Mouse (Mus musculus) forebrain, postnatal 0 days (tissue): ENCODE results near the gene Proser2. TPM values are rescaled to one million over a fixed set of nuclear protein-coding genes. Genes with fewer than 3 reads are reported as not detected.

ENCODE experiments used
- ATAC-seq: fragments of 200-750 bp; cut with Nextera tagmentation; 2 replicates; pipeline ENCODE4 v1.8.0; 2017; ENCODE audit warnings: mild to moderate bottlenecking, moderate library complexity
- DNase-seq: peaks from one replicate; pipeline ENCODE4 v3.0.0-alpha.2; 2015
- H3K27ac ChIP-seq: fragments of 300-500 bp; sonication (generic); 2 replicates; pipeline ENCODE4 v1.5.1; 2014; ENCODE audit warnings: low read depth, mild to moderate bottlenecking, antibody characterized with exemption, low read length, moderate library complexity, mixed read lengths
- H3K27me3 ChIP-seq: fragments of 300-500 bp; sonication (generic); 2 replicates; pipeline ENCODE4 v1.6.1; 2014; ENCODE audit warnings: mild to moderate bottlenecking, low read length, mixed read lengths; ENCODE audit not compliant: insufficient read depth
- H3K36me3 ChIP-seq: fragments of 300-500 bp; sonication (generic); 2 replicates; pipeline ENCODE4 v1.6.1; 2014; ENCODE audit warnings: mild to moderate bottlenecking, moderate library complexity; ENCODE audit not compliant: insufficient read depth
- H3K4me1 ChIP-seq: fragments of 300-500 bp; sonication (generic); 2 replicates; pipeline ENCODE4 v1.6.1; 2014; ENCODE audit warnings: antibody characterized with exemption; ENCODE audit not compliant: insufficient read depth
- H3K4me2 ChIP-seq: fragments of 300-500 bp; sonication (generic); 2 replicates; pipeline ENCODE4 v1.6.1; 2014; ENCODE audit warnings: low read depth, mild to moderate bottlenecking, moderate library complexity
- H3K4me3 ChIP-seq: fragments of 300-500 bp; sonication (generic); 2 replicates; pipeline ENCODE4 v1.5.1; 2014; ENCODE audit warnings: low read depth, low read length, mixed read lengths
- H3K9ac ChIP-seq: fragments of 300-500 bp; sonication (generic); 2 replicates; pipeline ENCODE4 v1.6.1; 2014; ENCODE audit warnings: mild to moderate bottlenecking
- H3K9me3 ChIP-seq: fragments of 300-500 bp; sonication (generic); 2 replicates; pipeline ENCODE4 v1.6.1; 2016; ENCODE audit warnings: low read length
- CTCF ChIP-seq: sonication (generic); IDR thresholded peaks from 2 replicates; pipeline ENCODE4 v1.5.1; 2016; ENCODE audit warnings: antibody characterized with exemption, control low read depth, low read depth
- WGBS: fragments of 180-500 bp; shearing (Covaris S2); extraction: QIAGEN DNeasy Blood & Tissue Kit; methylation state at CpG from one replicate; pipeline ENCODE4 v1.1.7; 2014; 5-methylcytosine and 5-hydroxymethylcytosine counted together
- polyA plus RNA-seq: library from polyadenylated mRNA; unstranded; fragments of >200 nt; fragmentation: Nextera tagmentation; extraction: Ambion mirVana; gene quantifications from 2 replicates; pipeline ENCODE4 v1.2.1, GENCODE M21; 2015
- total RNA-seq: library from RNA; depleted of rRNA; stranded (reverse); fragments of >200 nt; gene quantifications from 2 replicates; pipeline ENCODE4 v1.2.3, GENCODE M21; 2014

Proser2 gene
- total and polyA plus RNA-seq, 2 experiments from 2014 or later = 3.2 to 5.1 TPM

GRCm38 (mm10) chr2:6128881-6129280, 1.1 kb downstream of the Proser2 start:
- Histone ChIP-seq H3K4me2 (no peak overlapping the region), H3K27me3 (peaks cover 14% of the 10 kb centered on the region), H3K9me3 (no peaks in the 10 kb centered on the region), H3K36me3 (no peaks in the 10 kb centered on the region), H3K27ac (no peak overlapping the region), H3K4me3 (peak overlapping the region; percentile 62; the same call in 1 of the 2 replicates), H3K9ac (no peak overlapping the region), H3K4me1 (peaks cover 4% of the 10 kb centered on the region; the same call in 1 of the 2 replicates)
- ATAC-seq = no peak
- no peak for TF ChIP-seq CTCF
- 37% methylated on average over 8 of the region's 8 CpGs for WGBS
- no peak for DNase-seq

GRCm38 (mm10) chr2:6128136-6128805, 1.7 kb downstream of the Proser2 start:
- 86% methylated on average over 11 of the region's 11 CpGs for WGBS
- Histone ChIP-seq H3K9me3 (no peaks in the 10 kb centered on the region), H3K4me3 (no peak overlapping the region), H3K9ac (no peak overlapping the region), H3K4me1 (peaks cover 4% of the 10 kb centered on the region; the same call in 1 of the 2 replicates), H3K4me2 (no peak overlapping the region), H3K27ac (no peak overlapping the region), H3K27me3 (peaks cover 14% of the 10 kb centered on the region), H3K36me3 (no peaks in the 10 kb centered on the region)
- TF ChIP-seq CTCF = no peak
- ATAC-seq = no peak
- DNase-seq = no peak

GRCm38 (mm10) chr2:6123046-6123445, 7.0 kb downstream of the Proser2 start:
- ATAC-seq (no peak), DNase-seq (no peak)
- no peak overlapping the region for H3K4me2 ChIP-seq
- H3K4me3 ChIP-seq = no peak overlapping the region
- WGBS = 83% methylated on average over 7 of the region's 7 CpGs
- no peaks in the 10 kb centered on the region for H3K27me3 ChIP-seq
- no peaks in the 10 kb centered on the region for H3K9me3 ChIP-seq
- no peak for TF ChIP-seq CTCF
- H3K36me3 ChIP-seq = no peaks in the 10 kb centered on the region
- H3K9ac ChIP-seq = no peak overlapping the region
- no peak overlapping the region for H3K27ac ChIP-seq
- H3K4me1 ChIP-seq = no peaks in the 10 kb centered on the region

GRCm38 (mm10) chr2:6121091-6121490, 8.9 kb downstream of the Proser2 start:
- Histone ChIP-seq H3K27me3 (no peaks in the 10 kb centered on the region), H3K36me3 (no peaks in the 10 kb centered on the region), H3K4me3 (no peak overlapping the region), H3K9ac (no peak overlapping the region), H3K27ac (no peak overlapping the region), H3K4me1 (no peaks in the 10 kb centered on the region), H3K4me2 (no peak overlapping the region), H3K9me3 (no peaks in the 10 kb centered on the region)
- ATAC-seq (no peak), DNase-seq (no peak)
- no peak for TF ChIP-seq CTCF
- WGBS = 67% methylated on average over 2 of the region's 2 CpGs

GRCm38 (mm10) chr2:6118246-6118645, 11.8 kb downstream of the Proser2 start:
- Histone ChIP-seq H3K9me3 (no peaks in the 10 kb centered on the region), H3K27ac (no peak overlapping the region), H3K4me1 (no peaks in the 10 kb centered on the region), H3K4me3 (no peak overlapping the region), H3K36me3 (no peaks in the 10 kb centered on the region), H3K27me3 (no peaks in the 10 kb centered on the region), H3K4me2 (no peak overlapping the region), H3K9ac (no peak overlapping the region)
- 78% methylated on average over 10 of the region's 10 CpGs for WGBS
- ATAC-seq (no peak), DNase-seq (no peak)
- no peak for TF ChIP-seq CTCF

GRCm38 (mm10) chr2:6113792-6114191, 16.2 kb downstream of the Proser2 start:
- DNase-seq (no peak), ATAC-seq (no peak)
- Histone ChIP-seq H3K36me3 (no peaks in the 10 kb centered on the region), H3K9ac (no peak overlapping the region), H3K4me2 (no peak overlapping the region), H3K27ac (no peak overlapping the region), H3K27me3 (no peaks in the 10 kb centered on the region), H3K4me1 (no peaks in the 10 kb centered on the region), H3K9me3 (no peaks in the 10 kb centered on the region), H3K4me3 (no peak overlapping the region)
- no peak for TF ChIP-seq CTCF
- 85% methylated on average over 12 of the region's 12 CpGs for WGBS

GRCm38 (mm10) chr2:6112619-6113018, 17.4 kb downstream of the Proser2 start:
- no peak for ATAC-seq
- Histone ChIP-seq H3K9ac (no peak overlapping the region), H3K4me1 (no peaks in the 10 kb centered on the region), H3K4me2 (no peak overlapping the region), H3K36me3 (no peaks in the 10 kb centered on the region), H3K27ac (no peak overlapping the region), H3K4me3 (no peak overlapping the region), H3K9me3 (no peaks in the 10 kb centered on the region), H3K27me3 (no peaks in the 10 kb centered on the region)
- 77% methylated on average over 4 of the region's 4 CpGs for WGBS
- no peak for DNase-seq
- TF ChIP-seq CTCF = no peak
